Mouse (Mus musculus) heart, postnatal 0 days (tissue): Measurements from ENCODE around the gene Tax1bp3. TPM values are rescaled to one million over a fixed set of nuclear protein-coding genes. Genes with fewer than 3 reads are reported as not detected.

Source experiments
- ATAC-seq: fragments of 200-750 bp; cut with Nextera tagmentation; 2 replicates; pipeline ENCODE4 v1.8.0; 2017; ENCODE audit warnings: low read depth, moderate number of reproducible peaks, moderate library complexity; ENCODE audit not compliant: insufficient read depth
- DNase-seq: peaks from one replicate; pipeline ENCODE4 v3.0.0-alpha.2; 2016; ENCODE audit warnings: low spot score
- H3K27ac ChIP-seq: fragments of 300-500 bp; sonication (generic); 2 replicates; pipeline ENCODE4 v1.5.1; 2014; ENCODE audit warnings: low read depth, mild to moderate bottlenecking
- H3K27me3 ChIP-seq: fragments of 300-500 bp; sonication (generic); 2 replicates; pipeline ENCODE4 v1.6.1; 2014; ENCODE audit warnings: low read length, mixed read lengths; ENCODE audit not compliant: control insufficient read depth, insufficient read depth
- H3K36me3 ChIP-seq: fragments of 300-500 bp; sonication (generic); replicated peaks from 2 replicates; pipeline ENCODE4 v1.6.1; 2014; ENCODE audit warnings: low read length, mixed read lengths; ENCODE audit not compliant: control insufficient read depth, insufficient read depth
- H3K4me1 ChIP-seq: fragments of 300-500 bp; sonication (generic); 2 replicates; pipeline ENCODE4 v1.6.1; 2014; ENCODE audit warnings: antibody characterized with exemption; ENCODE audit not compliant: control insufficient read depth, insufficient read depth
- H3K4me2 ChIP-seq: fragments of 300-500 bp; sonication (generic); 2 replicates; pipeline ENCODE4 v1.6.1; 2014; ENCODE audit warnings: low read depth, mild to moderate bottlenecking, low read length, moderate library complexity
- H3K4me3 ChIP-seq: fragments of 300-500 bp; sonication (generic); 2 replicates; pipeline ENCODE4 v1.5.1; 2014; ENCODE audit warnings: low read depth, low read length
- H3K9ac ChIP-seq: fragments of 300-500 bp; sonication (generic); replicated peaks from 2 replicates; pipeline ENCODE4 v1.6.1; 2014; ENCODE audit warnings: low read depth, low read length, mixed read lengths
- H3K9me3 ChIP-seq: fragments of 300-500 bp; sonication (generic); replicated peaks from 2 replicates; pipeline ENCODE4 v1.6.1; 2016; ENCODE audit warnings: low read length; ENCODE audit not compliant: control insufficient read depth
- CTCF ChIP-seq: IDR thresholded peaks from 2 replicates; pipeline ENCODE4 v1.5.1; 2016; ENCODE audit warnings: antibody characterized with exemption, control low read depth, low read depth
- EP300 ChIP-seq: IDR thresholded peaks from 2 replicates; pipeline ENCODE4 v1.6.1; 2016; ENCODE audit warnings: antibody characterized with exemption, low read depth
- WGBS: fragments of 180-500 bp; shearing (Covaris S2); extraction: QIAGEN DNeasy Blood & Tissue Kit; methylation state at CpG from one replicate; pipeline ENCODE4 v1.1.7; 2014; 5-methylcytosine and 5-hydroxymethylcytosine counted together
- polyA plus RNA-seq: library from polyadenylated mRNA; unstranded; fragments of >200 nt; fragmentation: Nextera tagmentation; extraction: Ambion mirVana; gene quantifications from 2 replicates; pipeline ENCODE4 v1.2.1, GENCODE M21; 2015
- total RNA-seq: library from RNA; depleted of rRNA; stranded (reverse); fragments of >200 nt; gene quantifications from 2 replicates; pipeline ENCODE4 v1.2.3, GENCODE M21; 2014; ENCODE audit warnings: low replicate concordance

Gene Tax1bp3
- total and polyA plus RNA-seq, 2 experiments from 2014 or later, result 103 to 217 TPM

DNA sequence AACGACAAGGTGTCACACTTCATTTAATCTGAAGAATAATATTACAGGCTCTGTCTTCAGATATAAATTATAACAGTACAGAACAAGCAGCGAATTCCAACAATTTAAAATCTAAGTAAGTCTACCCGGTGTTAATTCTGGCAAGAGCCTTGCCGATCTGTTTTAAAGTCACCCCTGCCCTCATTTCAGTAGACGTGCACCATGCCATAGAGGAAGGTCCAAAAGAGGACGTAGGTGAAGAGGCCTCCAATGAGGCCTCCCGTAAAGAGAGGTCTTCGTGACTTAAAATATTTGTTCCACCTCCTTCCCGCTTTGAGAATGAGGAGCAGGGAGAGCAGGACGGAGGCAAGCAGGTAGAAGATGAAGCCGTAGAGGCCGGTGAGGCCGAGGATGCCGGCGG, 697 bp upstream of the Tax1bp3 start:
- H3K4me1 ChIP-seq, result peaks cover 30% of the 10 kb centered on the region; the same call in 1 of the 2 replicates
- DNase-seq (no peak), ATAC-seq (no peak)
- WGBS, result 2% methylated on average over 15 of the region's 15 CpGs
- peak overlapping the region; percentile 77 for H3K4me3 ChIP-seq
- H3K4me2 ChIP-seq, result peak overlapping the region; percentile 86
- peak overlapping the region; percentile 97 for H3K27ac ChIP-seq
- peak overlapping the region; percentile 83 for H3K9ac ChIP-seq
- H3K9me3 ChIP-seq, result no peaks in the 10 kb centered on the region
- TF ChIP-seq CTCF (no peak), EP300 (no peak)
- H3K36me3 ChIP-seq, result peaks cover 20% of the 10 kb centered on the region
- H3K27me3 ChIP-seq, result no peaks in the 10 kb centered on the region

DNA sequence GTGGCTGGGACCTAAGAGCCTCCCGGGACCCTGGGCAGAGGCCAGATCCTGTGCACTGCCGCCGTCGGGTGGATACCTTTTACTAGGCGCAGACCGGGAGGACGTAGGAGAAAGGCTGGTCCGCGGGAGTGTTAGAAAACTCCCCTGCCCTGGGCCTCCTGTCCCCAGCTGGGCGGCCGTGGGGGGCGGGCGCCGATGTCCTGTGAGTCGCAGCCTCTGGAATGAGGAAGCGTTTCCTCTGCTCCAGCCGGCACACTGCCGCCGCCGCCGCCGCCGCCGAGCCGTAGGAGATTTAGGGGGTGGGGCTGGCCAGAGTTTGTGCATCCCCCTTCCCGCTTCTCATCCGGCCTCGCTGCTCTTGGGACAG, 609 bp downstream of the Tax1bp3 start:
- Histone ChIP-seq H3K9ac (peak overlapping the region; percentile 77), H3K9me3 (no peaks in the 10 kb centered on the region), H3K4me1 (peaks cover 22% of the 10 kb centered on the region; the same call in 1 of the 2 replicates), H3K4me2 (peak overlapping the region; percentile 77), H3K36me3 (peaks cover 26% of the 10 kb centered on the region), H3K4me3 (peak overlapping the region; percentile 77), H3K27me3 (no peaks in the 10 kb centered on the region), H3K27ac (peak overlapping the region; percentile 97)
- peak; percentile 89 for DNase-seq
- WGBS, result under 1% methylated on average over 28 of the region's 28 CpGs
- TF ChIP-seq CTCF (peak; percentile 2; the same call in 1 of the 2 replicates), EP300 (no peak)
- ATAC-seq, result peak; percentile 90

DNA sequence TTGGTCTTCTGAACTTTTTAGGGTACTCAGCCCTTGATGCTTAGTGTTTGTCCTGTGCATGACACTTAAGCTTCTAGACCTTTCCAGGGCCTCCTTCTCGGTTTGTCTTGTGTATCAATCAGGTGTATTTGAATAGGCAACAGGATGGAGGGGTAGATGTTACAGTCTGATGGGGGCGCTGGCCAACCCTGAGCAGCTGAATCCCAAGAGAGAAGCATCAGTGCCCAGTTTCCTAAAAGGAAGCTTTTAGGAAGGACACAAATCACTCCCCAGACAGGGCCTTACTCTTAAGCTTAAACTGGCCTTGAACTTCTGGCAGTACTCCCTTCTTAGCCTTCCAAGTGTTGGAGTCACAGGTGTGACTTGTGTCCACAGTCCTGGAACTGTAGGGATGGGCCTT, 1.0 kb downstream of the Tax1bp3 start:
- ATAC-seq (no peak), DNase-seq (no peak)
- Histone ChIP-seq H3K4me1 (peaks cover 20% of the 10 kb centered on the region; the same call in 1 of the 2 replicates), H3K36me3 (peaks cover 28% of the 10 kb centered on the region), H3K27me3 (no peaks in the 10 kb centered on the region), H3K4me3 (peak overlapping the region; percentile 77), H3K9me3 (no peaks in the 10 kb centered on the region), H3K27ac (peak overlapping the region; percentile 97), H3K9ac (peak overlapping the region; percentile 77), H3K4me2 (peak overlapping the region; percentile 77)
- WGBS, result 0% methylated on average over 2 of the region's 2 CpGs
- TF ChIP-seq EP300, result no peak
- TF ChIP-seq CTCF, result no peak

DNA sequence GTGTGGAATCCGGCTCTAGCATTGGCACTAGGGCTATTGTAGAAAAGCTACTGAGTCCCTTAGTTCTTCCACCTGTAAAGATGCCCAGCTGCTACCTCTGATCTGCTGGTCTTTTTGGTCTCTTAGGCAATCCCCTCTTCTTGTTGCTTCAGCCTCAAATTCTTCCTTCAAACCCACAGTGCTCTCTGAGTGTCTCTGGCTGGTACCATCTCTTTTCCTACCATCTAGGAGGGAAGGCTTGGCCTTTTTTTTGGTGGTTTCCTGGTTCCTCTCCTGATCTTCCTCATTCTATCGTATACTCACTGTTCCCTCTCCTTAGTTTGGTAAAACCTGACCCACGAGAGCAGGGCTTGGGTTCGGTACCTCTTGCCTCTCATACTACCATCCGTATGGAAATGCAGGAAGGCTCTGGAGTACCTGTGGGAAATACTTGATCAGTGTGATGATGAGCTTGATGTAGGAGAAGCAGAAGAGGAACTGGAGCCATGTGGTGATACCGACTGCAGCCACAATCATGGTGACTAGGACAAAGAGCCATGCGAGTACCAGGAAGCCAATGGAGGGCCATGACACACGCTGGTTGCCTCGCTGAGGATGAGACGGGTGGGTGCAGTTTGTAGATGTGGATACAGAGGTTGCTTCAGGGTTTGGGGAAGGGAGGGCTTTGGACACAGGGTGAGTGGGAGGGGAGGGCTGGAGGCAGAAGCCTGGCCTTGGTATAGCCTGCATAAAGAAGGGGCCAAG, 9.2 kb downstream of the Tax1bp3 start:
- Histone ChIP-seq H3K4me1 (no peaks in the 10 kb centered on the region), H3K27ac (no peak overlapping the region), H3K36me3 (peaks cover 66% of the 10 kb centered on the region), H3K4me2 (no peak overlapping the region), H3K27me3 (no peaks in the 10 kb centered on the region), H3K9me3 (no peaks in the 10 kb centered on the region), H3K4me3 (no peak overlapping the region), H3K9ac (no peak overlapping the region)
- ATAC-seq (0 out of 2 replicates have a peak, but pooled peaks have one; percentile 17), DNase-seq (no peak)
- WGBS, result 85% methylated on average over 10 of the region's 10 CpGs
- TF ChIP-seq EP300 (no peak), CTCF (no peak)

DNA sequence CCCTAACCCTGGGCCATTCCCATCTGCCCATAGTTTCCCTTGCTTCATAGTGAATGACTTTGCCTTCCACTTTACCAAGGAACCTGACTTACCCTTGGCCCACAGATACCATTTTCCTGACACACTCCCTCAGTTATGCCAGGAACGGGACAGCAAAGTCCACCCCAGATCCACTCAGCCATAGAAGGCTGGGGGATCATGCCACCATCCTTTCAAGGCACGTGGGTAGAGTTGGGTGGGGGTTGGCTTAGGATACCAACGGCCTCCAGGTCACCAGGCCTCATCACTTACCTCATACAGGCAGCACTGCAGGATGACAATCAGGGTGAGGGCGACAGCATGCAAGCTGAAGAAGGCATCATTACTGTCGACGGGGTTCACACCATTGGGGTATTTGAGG, 10.3 kb downstream of the Tax1bp3 start:
- Histone ChIP-seq H3K4me1 (no peaks in the 10 kb centered on the region), H3K9ac (no peak overlapping the region), H3K27ac (no peak overlapping the region), H3K36me3 (peaks cover 73% of the 10 kb centered on the region), H3K27me3 (no peaks in the 10 kb centered on the region), H3K4me2 (no peak overlapping the region), H3K4me3 (no peak overlapping the region), H3K9me3 (no peaks in the 10 kb centered on the region)
- DNase-seq (no peak), ATAC-seq (no peak)
- 85% methylated on average over 6 of the region's 6 CpGs for WGBS
- TF ChIP-seq EP300 (no peak), CTCF (no peak)

DNA sequence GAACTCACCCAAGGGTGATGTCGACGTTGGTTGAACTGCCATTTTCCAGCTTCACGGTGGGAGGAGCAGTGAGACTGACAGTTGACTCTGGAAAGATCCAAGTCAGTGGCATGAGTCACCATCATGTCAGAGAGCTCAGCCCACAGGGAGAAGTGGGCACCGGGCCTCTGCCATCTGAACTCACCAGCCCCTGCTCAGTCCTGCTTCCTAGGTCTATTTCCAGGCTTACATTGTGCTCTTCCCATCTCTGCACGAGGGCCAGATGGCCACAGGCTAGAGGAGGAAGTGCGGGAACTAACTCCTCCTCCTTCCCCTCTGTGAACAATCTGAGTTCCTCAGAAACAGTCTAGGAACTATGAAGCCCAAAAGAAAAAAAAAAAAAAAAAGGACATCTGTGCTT, 16.2 kb downstream of the Tax1bp3 start:
- TF ChIP-seq EP300 (no peak), CTCF (no peak)
- Histone ChIP-seq H3K4me3 (no peak overlapping the region), H3K9ac (no peak overlapping the region), H3K4me2 (no peak overlapping the region), H3K27ac (no peak overlapping the region), H3K27me3 (no peaks in the 10 kb centered on the region), H3K9me3 (no peaks in the 10 kb centered on the region), H3K4me1 (peaks cover 4% of the 10 kb centered on the region; the same call in 1 of the 2 replicates), H3K36me3 (peaks cover 45% of the 10 kb centered on the region)
- 57% methylated on average over 6 of the region's 6 CpGs for WGBS
- DNase-seq (no peak), ATAC-seq (no peak)
